Comparison of ENCODE assay signal across 9 mouse cellular contexts in genomic region chr7:19700299-19701068, GRCm38 (mm10). TPM values are rescaled to one million over a fixed set of nuclear protein-coding genes. Genes with fewer than 3 reads are reported as not detected.
DNase-seq lines count a peak whose midpoint lies in the region; ATAC-seq and TF ChIP-seq lines count a peak whose summit lies in the region.
"Had no signal": no experiment of that assay in that cellular context is flagged by ENCODE, and none has a peak within 500 bp of the region (broad histone marks: within the 10 kb centered on the region; RNA-seq: fewer than 3 reads in every experiment).

No protein-coding gene starts in this region.

- 0 out of 2 replicates have a peak, but pooled peaks cover 4% of the 10 kb centered on the region for H3K36me3 ChIP-seq in kidney, postnatal 0 days (ENCODE audit: insufficient read depth, low read length)
- peaks cover 44% of the 10 kb centered on the region for H3K36me3 ChIP-seq in ES-E14 (ENCODE audit: control insufficient read depth, insufficient read depth, low read length, poor library complexity, severe bottlenecking)
- peaks cover 61% of the 10 kb centered on the region for H3K36me3 ChIP-seq in liver, embryonic 13.5 days

- H3K4me2 ChIP-seq in kidney, postnatal 0 days (ENCODE audit: low read length): no peak overlapping the region
- H3K4me2 ChIP-seq in liver, embryonic 13.5 days: peak overlapping the region; percentile 17; the same call in 1 of the 2 replicates

- H3K27ac ChIP-seq in kidney, postnatal 0 days: peak overlapping the region; percentile 57
- peak overlapping the region; percentile 85 for H3K27ac ChIP-seq in ES-E14 (ENCODE audit: insufficient read depth, low read depth, low read length, poor library complexity, severe bottlenecking)
- H3K27ac ChIP-seq in cortical plate, adult 2 months (ENCODE audit: insufficient read depth, low read length): peak overlapping the region; percentile 38; the same call in 1 of the 2 replicates
- peak overlapping the region; percentile 82 for H3K27ac ChIP-seq in liver, embryonic 13.5 days

- peak; percentile 8; the same call in 1 of the 2 replicates for ATAC-seq in kidney, postnatal 0 days (replicated peaks; ENCODE audit: low FRiP score, low read depth)
- ATAC-seq in liver, embryonic 13.5 days (ENCODE audit: low read depth): 0 out of 2 replicates have a peak, but pooled peaks have one; percentile 6

- DNase-seq in kidney, postnatal 0 days (ENCODE audit: low spot score): no peak
- DNase-seq in kidney, postnatal 14 days: no peak
- no peak for DNase-seq in ES-E14 (ENCODE audit: low read depth, low spot score)
- DNase-seq in liver, embryonic 13.5 days: no peak
- no peak for DNase-seq in urinary bladder, postnatal 10 days (ENCODE audit: low spot score)
- no peak for DNase-seq in Muller cell, postnatal 12 days (ENCODE audit: inconsistent ontology term)

- H3K4me1 ChIP-seq in kidney, postnatal 0 days (replicated peaks; ENCODE audit: insufficient read depth, low read length): peaks cover 8% of the 10 kb centered on the region
- peaks cover 0 to 25% of the 10 kb centered on the region in 2 experiments; a peak in 2 of 4 replicates for H3K4me1 ChIP-seq in ES-E14 (ENCODE audit: control insufficient read depth in 2 of 2, insufficient read depth in 2 of 2, low read length in 2 of 2, poor library complexity in 1 of 2)
- H3K4me1 ChIP-seq in cortical plate, adult 2 months (ENCODE audit: control insufficient read depth, insufficient read depth, low read length): peaks cover 4% of the 10 kb centered on the region; the same call in 1 of the 2 replicates
- peaks cover 75% of the 10 kb centered on the region for H3K4me1 ChIP-seq in liver, embryonic 13.5 days (replicated peaks)

- TF ChIP-seq CTCF in kidney, postnatal 0 days (IDR thresholded peaks at IDR 0.05; ENCODE audit: low read depth): no peak
- no peak for TF ChIP-seq CTCF in cortical plate, adult 2 months (IDR thresholded peaks at IDR 0.05; ENCODE audit: extremely low read depth, insufficient read depth, low read length)

- no peak overlapping the region for H3K9ac ChIP-seq in kidney, postnatal 0 days (ENCODE audit: low read depth, low read length)
- H3K9ac ChIP-seq in ES-E14 (ENCODE audit: insufficient read depth, low read depth, low read length, poor library complexity, severe bottlenecking): peak overlapping the region; percentile 55
- peak overlapping the region; percentile 30; the same call in 1 of the 2 replicates for H3K9ac ChIP-seq in liver, embryonic 13.5 days

- 61% methylated on average over 12 of the region's 12 CpGs for WGBS in kidney, postnatal 0 days
- 47% methylated on average over 12 of the region's 12 CpGs for WGBS in liver, embryonic 13.5 days (ENCODE audit: insufficient replicate concordance)

- TF ChIP-seq POLR2A in cortical plate, adult 2 months (IDR thresholded peaks at IDR 0.05; ENCODE audit: extremely low read depth, insufficient read depth, low read length): no peak

- in situ Hi-C loops in ES-E14 (cut with MboI; ENCODE audit: low sequenced_read_pairs in 2 of 2, unreplicated experiment in 2 of 2): no loop called here

- H3K27me3 ChIP-seq in kidney, postnatal 0 days (ENCODE audit: insufficient read depth, low read length): no peaks in the 10 kb centered on the region
- H3K27me3 ChIP-seq in liver, embryonic 13.5 days: no peaks in the 10 kb centered on the region

- no peaks in the 10 kb centered on the region for H3K9me3 ChIP-seq in kidney, postnatal 0 days (replicated peaks; ENCODE audit: low read length)
- H3K9me3 ChIP-seq in ES-E14 (ENCODE audit: control insufficient read depth, insufficient read depth, low read depth, low read length): no peaks in the 10 kb centered on the region
- no peaks in the 10 kb centered on the region for H3K9me3 ChIP-seq in liver, embryonic 13.5 days (replicated peaks)

- no peak overlapping the region for H3K4me3 ChIP-seq in kidney, postnatal 0 days (replicated peaks; ENCODE audit: low read depth, low read length)
- peak overlapping the region in 1 of 2 experiments; percentile 24; a peak in 1 of 4 replicates for H3K4me3 ChIP-seq in ES-E14 (ENCODE audit: insufficient read depth in 1 of 2, low read depth in 1 of 2, low read length in 2 of 2, poor library complexity in 1 of 2, severe bottlenecking in 1 of 2)
- no peak overlapping the region for H3K4me3 ChIP-seq in cortical plate, adult 2 months (ENCODE audit: insufficient read depth, low read length)
- H3K4me3 ChIP-seq in liver, embryonic 13.5 days (replicated peaks): no peak overlapping the region
- H3K4me3 ChIP-seq: erythroblast, embryonic 14.5 days had no signal

TF ChIP-seq in ES-E14, 5 proteins besides CTCF, POLR2A, EP300 and RAD21:
- no peak for TF ChIP-seq ZNF384 (IDR thresholded peaks at IDR 0.05; ENCODE audit: low read depth, low read length)
- TF ChIP-seq HCFC1 (IDR thresholded peaks at IDR 0.05; ENCODE audit: borderline replicate concordance, insufficient read depth, low read length): no peak
- TF ChIP-seq MAFK (IDR thresholded peaks at IDR 0.05; ENCODE audit: insufficient read depth, low read depth, low read length): no peak
- TF ChIP-seq CHD2 (IDR thresholded peaks at IDR 0.05; ENCODE audit: low read depth, low read length): no peak
- no peak for TF ChIP-seq ZC3H11A (IDR thresholded peaks at IDR 0.05; ENCODE audit: borderline replicate concordance, low read depth, low read length)
TF ChIP-seq in ES-E14: peak in this region for 0.

RNA-seq across cellular contexts. Expression of gene Apoe, which starts 1.5 kb away (rescaled TPM):
- polyA plus RNA-seq in kidney, postnatal 0 days (2015; fragmentation: Nextera tagmentation; extraction: Ambion mirVana): 511 and 585 TPM in 2 replicates
- total RNA-seq in ES-E14 (2012; rRNA removed): 683 and 2,144 TPM in 2 replicates
- polyA plus RNA-seq in cortical plate, adult 2 months (2012; rRNA removed): 4,294 and 4,561 TPM in 2 replicates
- polyA plus RNA-seq in liver, embryonic 13.5 days (2015; fragmentation: Nextera tagmentation; extraction: Ambion mirVana): 1,390 and 1,411 TPM in 2 replicates

RNA-seq across cellular contexts. Expression of gene Apoc1, which starts 8.0 kb away (rescaled TPM):
- polyA plus RNA-seq in kidney, postnatal 0 days (2015; fragmentation: Nextera tagmentation; extraction: Ambion mirVana): 37.1 and 48.4 TPM in 2 replicates
- total RNA-seq in ES-E14 (2012; rRNA removed): 72.3 and 106 TPM in 2 replicates
- 1.3 and 1.4 TPM in 2 replicates for polyA plus RNA-seq in cortical plate, adult 2 months (2012; rRNA removed)
- 247 and 261 TPM in 2 replicates for polyA plus RNA-seq in liver, embryonic 13.5 days (2015; fragmentation: Nextera tagmentation; extraction: Ambion mirVana)

RNA-seq across cellular contexts. Expression of gene Tomm40, which starts 14.8 kb away (rescaled TPM):
- 163 and 167 TPM in 2 replicates for polyA plus RNA-seq in kidney, postnatal 0 days (2015; fragmentation: Nextera tagmentation; extraction: Ambion mirVana)
- 342 and 366 TPM in 2 replicates for total RNA-seq in ES-E14 (2012; rRNA removed)
- polyA plus RNA-seq in cortical plate, adult 2 months (2012; rRNA removed): 108 TPM in 2 replicates
- 125 and 138 TPM in 2 replicates for polyA plus RNA-seq in liver, embryonic 13.5 days (2015; fragmentation: Nextera tagmentation; extraction: Ambion mirVana)

RNA-seq across cellular contexts. Expression of gene Apoc4, which starts 19.2 kb away (rescaled TPM):
- polyA plus RNA-seq in kidney, postnatal 0 days (2015; fragmentation: Nextera tagmentation; extraction: Ambion mirVana): 0.26 and 0.60 TPM in 2 replicates
- total RNA-seq in ES-E14 (2012; rRNA removed): 0.27 and 0.48 TPM in 2 replicates
- not detected in 2 replicates for polyA plus RNA-seq in cortical plate, adult 2 months (2012; rRNA removed)
- 58.3 and 74.0 TPM in 2 replicates for polyA plus RNA-seq in liver, embryonic 13.5 days (2015; fragmentation: Nextera tagmentation; extraction: Ambion mirVana)

RNA-seq across cellular contexts. Expression of gene Gm44805, which starts 19.3 kb away (rescaled TPM):
- polyA plus RNA-seq in kidney, postnatal 0 days (2015; fragmentation: Nextera tagmentation; extraction: Ambion mirVana): 0.79 TPM in 1 of 2 replicates, not detected in the other
- 0.48 TPM in 1 of 2 replicates, not detected in the other for total RNA-seq in ES-E14 (2012; rRNA removed)
- polyA plus RNA-seq in cortical plate, adult 2 months (2012; rRNA removed): not detected in 2 replicates
- polyA plus RNA-seq in liver, embryonic 13.5 days (2015; fragmentation: Nextera tagmentation; extraction: Ambion mirVana): 5.6 and 7.5 TPM in 2 replicates
- polyA plus RNA-seq: erythroblast, embryonic 14.5 days; neural tube, embryonic 14.5 days had no signal

Comparison
In these comparisons a context has a peak if more than half of its experiments do, and no peak if none do; other contexts are left out.
1. RNA of gene Apoc1, which starts 8.0 kb away (polyA plus RNA-seq): 247 to 261 TPM in liver, embryonic 13.5 days and 37.1 to 48.4 TPM in kidney, postnatal 0 days; 1.3 to 1.4 TPM in cortical plate, adult 2 months; every median in the first group is over 10 times any median in the second.
2. Peak in every context shown above with its lines, with median percentiles within 50 percentile points of each other: H3K27ac ChIP-seq.